Mouse (Mus musculus): Measurements from ENCODE around the gene E030030I06Rik. TPM values are rescaled to one million over a fixed set of nuclear protein-coding genes. Genes with fewer than 3 reads are reported as not detected.

E030030I06Rik gene
- 4.2 and 23.0 TPM in 2 replicates for polyA plus RNA-seq (2012; rRNA removed; ENCODE audit: low replicate concordance)

DNA sequence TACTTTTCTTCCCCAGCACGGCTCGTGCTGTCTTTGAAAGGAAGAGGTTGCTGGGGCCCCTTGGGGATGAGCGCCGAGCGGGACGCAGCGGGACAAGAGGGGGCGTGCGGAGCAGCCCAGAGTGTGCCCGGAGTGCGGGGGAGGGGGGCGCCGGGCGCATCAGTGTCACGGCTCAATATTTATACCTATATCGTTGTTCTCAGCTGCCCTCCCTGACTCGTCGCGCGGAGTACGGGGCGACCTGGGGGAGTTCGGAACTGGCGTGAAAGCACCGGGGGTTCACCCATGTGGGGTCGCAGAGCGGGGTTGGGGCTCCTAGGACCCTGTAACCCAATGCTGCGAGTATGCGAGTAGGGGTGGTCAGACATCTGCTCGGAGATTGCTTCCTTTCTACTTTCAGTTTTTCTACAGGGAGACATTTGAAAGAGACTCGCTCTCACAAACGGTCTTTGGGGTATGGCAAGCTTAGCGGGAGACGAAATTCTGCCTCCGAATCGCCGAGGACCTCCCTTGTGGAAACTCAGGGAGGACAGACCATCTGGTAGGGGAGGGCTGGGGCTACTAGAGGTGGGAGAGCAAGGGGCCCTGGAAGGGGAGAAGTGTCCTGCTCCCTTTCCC lies at the start of gene E030030I06Rik:
TSS of gene E030030I06Rik (minus strand) at position 198 of the 618 bp plus-strand sequence.

DNA sequence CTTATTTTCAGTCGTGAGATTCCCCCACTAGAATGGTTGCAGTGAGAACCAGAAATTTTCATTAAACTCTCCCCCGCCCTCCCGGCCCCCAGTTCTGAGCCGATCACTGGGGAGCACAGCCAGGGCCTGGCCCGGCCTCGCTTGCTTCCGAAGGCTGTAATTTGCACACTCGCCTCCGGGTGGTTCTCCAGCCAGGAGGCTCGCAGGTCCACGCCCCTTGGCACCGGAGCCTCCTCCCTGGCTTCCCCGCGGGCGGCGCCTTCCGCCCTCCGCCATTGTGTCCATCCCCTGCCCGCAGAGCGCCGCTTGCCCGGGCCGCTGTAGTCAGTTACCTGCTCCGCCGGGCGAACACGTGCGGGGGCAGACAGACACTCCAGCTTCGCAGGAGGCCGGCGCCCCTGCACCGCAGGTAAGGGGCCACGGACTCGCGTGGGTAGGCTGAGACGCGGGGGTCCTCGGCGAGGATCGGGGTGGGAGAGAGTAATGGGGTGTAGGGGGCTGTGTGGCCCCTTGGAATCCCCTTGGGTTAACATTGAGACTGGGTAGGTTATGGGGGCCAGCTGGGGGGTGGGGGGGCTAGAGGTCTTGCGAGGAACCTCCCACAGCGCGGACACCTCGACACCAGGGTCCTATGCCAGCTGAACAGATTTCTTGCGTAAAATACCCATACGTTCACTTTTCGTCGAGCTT lies 9.4 kb upstream of the E030030I06Rik start, which contains the start of the genes Raet1e and H60b:
TSS of gene Raet1e (plus strand) at position 260 of the 690 bp plus-strand sequence.
TSS of gene H60b (plus strand) at position 277 of the 690 bp plus-strand sequence.

DNA sequence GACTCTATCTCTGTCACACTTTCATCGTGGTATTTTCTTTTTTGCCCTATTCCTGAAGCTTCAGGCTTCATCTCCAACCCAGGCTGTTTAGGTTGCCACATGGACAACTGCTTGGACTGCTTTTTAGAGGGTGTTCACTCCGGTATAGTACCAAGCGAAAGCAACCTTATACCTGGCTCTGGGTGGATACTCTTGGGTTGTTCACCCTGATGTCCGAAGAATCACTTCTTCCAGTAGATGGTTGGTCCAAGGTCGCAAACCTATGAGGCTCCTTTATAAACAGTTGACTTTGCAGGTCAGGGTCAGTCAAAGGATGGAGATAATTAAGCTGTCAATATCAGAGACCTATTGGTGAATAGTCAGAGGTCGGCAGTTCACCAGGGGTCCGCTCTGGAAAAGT lies 81.1 kb downstream of the E030030I06Rik start, which contains the start of gene 4930444G20Rik:
TSS of gene 4930444G20Rik (minus strand) at position 101 of the 400 bp plus-strand sequence.

Other genes with a start within 250 kb of the E030030I06Rik start
- gene 4930444G20Rik, start 81.2 kb downstream of the E030030I06Rik start, polyA plus RNA-seq (2012; rRNA removed; ENCODE audit: low replicate concordance), result not detected in 2 replicates
- gene Raet1e, start 9.3 kb upstream of the E030030I06Rik start, polyA plus RNA-seq (2012; rRNA removed; ENCODE audit: low replicate concordance), result 0.84 and 1.4 TPM in 2 replicates
- gene H60b, start 9.3 kb upstream of the E030030I06Rik start, polyA plus RNA-seq (2012; rRNA removed; ENCODE audit: low replicate concordance), result 0.17 TPM in 1 of 2 replicates, not detected in the other
- 0.19 and 0.23 TPM in 2 replicates for gene Raet1d, start 211.3 kb upstream of the E030030I06Rik start, polyA plus RNA-seq (2012; rRNA removed; ENCODE audit: low replicate concordance)

All from mammary gland, adult 2 months (tissue).